Mouse (Mus musculus) spleen, adult 2 months (tissue): ENCODE data around the gene Slfn9.

Experiments
- CTCF ChIP-seq: fragments of 200-500 bp; IDR thresholded peaks from 2 replicates; pipeline ENCODE4 v1.5.1; 2011; ENCODE audit warnings: mild to moderate bottlenecking, inconsistent platforms; ENCODE audit not compliant: insufficient read depth, insufficient read length, insufficient replicate concordance; ENCODE audit errors: extremely low read depth
- POLR2A ChIP-seq: fragments of 200-500 bp; IDR thresholded peaks from 2 replicates; pipeline ENCODE4 v1.6.1; 2011; ENCODE audit warnings: low read depth, low read length, inconsistent platforms

DNA sequence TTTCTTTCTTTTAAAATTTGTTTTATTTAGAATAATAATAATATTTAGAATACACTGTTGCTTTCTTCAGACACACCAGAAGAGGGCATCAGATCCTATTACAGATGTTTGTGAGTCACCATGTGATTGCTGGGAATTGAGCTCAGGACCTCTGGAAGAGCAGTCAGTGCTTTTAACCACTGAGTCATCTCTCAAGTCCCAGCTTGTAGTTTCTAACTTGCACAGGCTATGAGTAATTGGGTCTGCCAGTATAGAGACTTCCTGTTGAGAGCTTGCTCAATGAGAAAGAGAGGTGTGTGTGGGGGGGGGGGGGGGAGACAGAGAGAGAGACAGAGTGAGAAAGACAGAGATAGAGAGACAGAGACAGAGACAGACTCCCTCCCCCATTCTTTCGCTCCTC is 47.5 kb upstream of the Slfn9 start:
- TF ChIP-seq POLR2A, result no peak
- TF ChIP-seq CTCF, result no peak
